Mouse (Mus musculus) brain, adult 2 months (tissue): Measurements from ENCODE around the gene Gba2.
"Not testable (repeated sequence)": the region's sequence is repeated elsewhere in the genome, so short reads cannot be mapped to it uniquely, and the experiment has no call there.

Source experiments
- DNase-seq: peaks from one replicate; pipeline ENCODE4 v3.0.0; 2011; ENCODE audit warnings: low read depth, low spot score

Gba2 gene

DNA sequence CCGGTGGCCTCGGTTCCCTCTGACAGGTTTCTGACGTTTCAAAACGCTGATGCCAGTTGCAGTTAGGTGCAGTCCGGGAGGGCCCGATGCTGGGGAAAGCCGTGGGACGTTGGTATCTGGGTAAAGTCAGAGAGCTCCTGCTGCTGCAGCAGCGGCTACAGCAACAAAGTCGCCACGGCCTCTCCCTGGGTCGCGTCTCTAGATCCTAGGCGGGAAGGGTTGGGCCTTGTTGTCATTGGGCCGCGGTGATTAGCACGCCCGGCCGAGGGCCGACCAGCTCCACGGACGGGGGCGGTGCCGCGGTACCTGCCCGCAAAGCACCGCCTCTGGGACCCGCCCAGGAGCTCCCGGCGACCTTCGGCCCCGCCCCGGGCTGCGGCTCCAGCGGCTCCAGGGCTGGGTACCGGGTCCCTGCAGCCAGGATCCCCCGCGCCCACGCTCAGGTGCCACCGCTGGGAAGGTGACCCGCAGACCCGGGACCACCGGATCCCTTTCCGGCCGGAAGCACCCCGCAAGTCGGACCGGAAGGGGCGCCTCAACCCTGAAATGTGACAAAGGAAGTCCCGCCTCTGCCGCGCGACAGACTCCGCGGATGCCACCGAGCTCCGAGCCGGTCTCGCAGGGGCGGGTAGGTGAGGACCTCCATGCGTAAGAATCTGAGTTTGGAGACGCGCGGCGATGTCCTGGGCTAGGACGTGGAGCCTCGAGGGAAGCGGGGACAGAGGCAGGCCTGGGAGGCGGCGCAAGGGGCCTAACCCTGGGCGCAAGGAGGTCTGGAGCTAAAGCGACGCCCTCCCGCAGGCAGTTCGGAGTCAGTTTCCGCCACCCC is at the start of gene Gba2, which contains the start of gene Rgp1:
Gene Gba2 (minus strand): TSS at position 498 of the 829 bp plus-strand sequence.
Gene Rgp1 (plus strand): TSS at position 340 of the 829 bp plus-strand sequence.
- peak; percentile 92 for DNase-seq

DNA sequence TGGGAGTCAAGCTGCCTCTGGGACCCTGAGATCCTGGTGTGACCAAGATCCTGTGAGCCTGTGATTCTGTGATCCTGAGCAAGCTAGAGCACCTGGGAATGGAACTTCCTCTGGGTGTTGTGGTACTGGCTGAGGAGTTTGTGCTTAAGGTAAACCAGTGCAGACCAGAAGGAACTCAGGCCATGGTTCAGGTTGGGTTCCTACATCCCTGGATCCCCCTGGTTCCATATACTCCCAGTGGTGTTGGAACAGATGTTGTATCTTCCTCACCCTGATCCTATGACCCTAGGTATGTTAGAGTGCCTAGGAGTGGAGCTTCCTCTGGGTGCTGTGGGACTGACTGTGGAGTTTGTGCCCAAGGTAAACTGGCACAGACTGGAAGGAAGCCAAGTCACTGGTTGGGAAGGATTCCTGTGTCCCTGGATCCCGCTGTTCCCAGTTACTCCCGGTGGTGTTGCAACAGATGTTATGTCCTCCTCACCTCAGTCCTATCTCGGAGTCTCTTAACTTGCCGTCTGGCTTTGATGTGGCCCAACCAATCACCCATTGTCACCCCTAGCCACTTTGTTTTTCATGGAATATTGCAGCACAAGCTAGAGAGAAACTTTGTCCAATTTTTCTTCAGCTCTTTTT is 41.6 kb upstream of the Gba2 start:
- DNase-seq, result no peak

DNA sequence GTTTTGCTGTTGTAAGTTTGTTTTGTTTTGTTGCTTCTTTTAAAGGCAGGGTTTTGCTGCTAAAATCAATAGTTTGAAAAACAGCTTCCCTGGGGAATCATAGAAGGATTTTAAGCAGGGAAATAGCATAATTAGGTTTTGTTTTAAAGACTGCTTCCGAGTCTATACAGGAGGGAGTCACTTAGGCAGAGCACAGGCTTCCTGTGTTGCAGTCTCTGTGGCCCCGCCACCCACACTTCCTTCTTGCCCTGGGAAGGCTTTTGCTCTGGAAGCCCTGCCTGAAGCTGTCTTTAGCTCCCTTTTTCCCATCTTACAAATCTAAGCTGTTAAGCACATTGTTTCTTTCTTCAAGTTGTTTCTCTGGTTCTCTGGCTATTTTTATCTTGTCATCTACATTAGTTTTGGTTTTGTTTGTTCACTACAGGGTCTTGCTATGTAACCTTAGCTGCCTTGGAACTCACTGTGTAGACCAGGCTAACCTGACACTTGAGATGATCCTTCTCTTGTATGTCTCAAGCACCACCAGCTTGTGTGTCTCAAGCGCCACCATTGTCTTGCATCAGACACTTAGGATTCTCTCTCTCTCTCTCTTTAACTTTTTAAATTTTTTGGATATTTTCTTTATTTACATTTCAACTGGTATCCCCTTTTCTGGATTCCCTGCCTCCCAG is 34.5 kb upstream of the Gba2 start:
- DNase-seq, result no peak

DNA sequence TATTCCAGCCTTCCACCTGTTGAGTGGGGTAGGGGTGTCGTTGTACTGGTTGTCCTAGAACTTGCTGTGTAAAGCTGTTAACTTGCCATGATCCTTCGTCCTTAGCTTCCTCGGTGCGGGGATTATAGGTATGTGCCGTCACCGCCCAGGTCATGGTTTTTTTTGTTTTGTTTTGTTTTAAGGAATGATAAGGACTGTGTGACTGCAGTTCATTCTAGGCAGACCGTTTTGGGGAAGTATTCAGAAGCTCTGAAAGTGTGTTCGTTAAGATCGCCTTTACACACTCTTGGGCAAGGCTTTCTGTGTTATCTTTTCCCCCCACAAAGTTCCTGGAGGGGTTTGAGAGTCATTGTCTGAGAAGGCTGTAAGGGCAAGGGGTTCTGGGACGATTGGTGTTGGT is 33.9 kb upstream of the Gba2 start:
- no peak for DNase-seq

DNA sequence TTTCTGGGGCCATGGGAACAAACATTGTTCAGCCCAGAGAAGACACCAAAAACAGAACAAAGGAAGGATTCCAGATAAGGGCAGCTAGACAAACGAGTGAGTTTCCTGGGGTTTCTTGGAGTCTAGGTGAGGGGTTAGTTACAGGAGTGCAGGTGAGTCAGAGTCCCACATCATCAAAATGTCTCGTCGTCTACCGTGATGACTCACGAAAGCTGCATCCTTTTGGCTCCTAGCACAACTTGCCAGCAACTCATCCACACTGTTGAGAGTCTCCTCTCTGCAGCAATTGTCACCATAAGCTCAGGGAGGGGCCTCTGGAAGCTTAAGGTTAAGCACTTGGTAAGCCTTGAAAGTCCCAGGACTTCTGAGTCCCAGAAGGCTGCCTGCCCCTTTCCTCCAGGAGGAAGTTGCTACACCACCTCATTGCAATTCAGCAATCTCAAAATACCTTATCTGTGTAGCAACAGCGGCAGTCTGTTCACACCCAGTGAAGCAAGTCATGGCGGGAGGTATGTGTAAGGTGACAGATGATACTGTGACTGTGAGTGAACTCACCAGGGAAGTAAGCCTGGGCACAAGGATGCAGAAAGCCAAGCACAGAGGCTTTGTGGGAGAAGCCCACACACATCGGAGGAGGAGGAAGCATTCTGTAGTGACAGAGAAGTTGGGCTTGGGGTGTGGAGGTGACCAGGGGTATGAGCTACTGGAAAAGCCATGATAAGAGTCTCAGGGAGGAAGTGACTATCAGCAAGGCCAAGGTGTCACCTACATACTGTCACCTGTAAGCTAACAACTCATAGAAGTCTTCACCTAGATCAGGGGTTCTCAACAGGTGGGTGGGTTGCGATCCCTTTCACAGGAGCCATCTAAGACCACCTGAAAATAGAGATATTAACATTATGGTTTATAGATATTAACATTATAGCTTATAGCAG is 26.3 kb upstream of the Gba2 start:
- peak; percentile 28 for DNase-seq

DNA sequence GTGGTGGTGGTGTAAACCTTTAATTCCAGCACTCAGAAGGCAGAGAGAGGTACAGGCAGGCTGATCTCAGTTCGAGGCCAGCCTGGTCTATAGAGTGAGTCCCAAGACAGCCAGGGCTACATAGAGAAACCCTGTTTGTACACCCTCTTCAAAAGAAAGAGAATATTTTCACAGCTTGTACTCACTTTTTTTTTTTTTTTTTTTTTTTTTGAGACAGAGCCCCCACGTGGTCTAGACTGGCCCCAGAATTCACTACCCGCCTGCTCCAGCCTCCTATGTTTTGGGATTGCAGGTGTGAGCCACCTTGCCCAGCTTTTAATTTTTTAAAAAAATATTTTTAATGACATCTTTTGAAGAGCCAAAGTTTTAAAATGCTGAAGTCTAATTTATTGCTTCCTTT is 25.4 kb upstream of the Gba2 start:
- DNase-seq, result no peak

DNA sequence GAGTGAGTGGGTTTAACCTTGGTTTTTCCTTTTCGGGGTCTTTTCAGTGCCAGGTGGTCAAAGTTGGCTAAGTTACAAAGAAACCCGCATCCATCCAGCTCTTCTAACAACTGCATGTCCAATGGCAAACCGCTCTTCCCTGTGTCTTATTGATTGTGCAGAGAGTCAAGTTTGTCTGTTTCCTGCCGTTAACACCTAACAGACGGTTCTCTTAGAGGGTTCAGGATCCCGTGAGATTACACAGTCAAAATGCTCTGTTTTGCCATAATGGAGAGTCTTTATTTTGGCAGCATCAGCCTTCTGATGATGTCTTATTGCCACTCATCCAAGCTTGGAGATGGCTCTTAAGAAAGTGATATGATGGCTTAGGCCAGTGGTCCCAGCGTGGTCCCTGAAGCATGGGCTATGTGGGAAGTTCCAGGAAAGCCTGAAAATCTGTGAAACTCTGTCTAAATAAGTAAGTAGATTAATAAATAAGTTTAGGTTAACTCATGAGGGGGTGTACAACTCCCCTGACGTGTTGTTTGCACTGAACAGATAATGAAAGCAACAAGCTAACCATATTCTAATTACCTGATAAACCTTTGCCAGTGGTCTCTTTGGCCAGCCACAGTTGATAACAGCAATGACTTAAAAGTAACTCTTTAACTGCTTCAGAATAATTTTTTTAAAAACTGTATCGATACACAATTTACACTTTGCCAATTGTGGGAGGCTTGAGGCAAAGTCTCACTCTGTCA is 21.7 kb upstream of the Gba2 start:
- no peak for DNase-seq

DNA sequence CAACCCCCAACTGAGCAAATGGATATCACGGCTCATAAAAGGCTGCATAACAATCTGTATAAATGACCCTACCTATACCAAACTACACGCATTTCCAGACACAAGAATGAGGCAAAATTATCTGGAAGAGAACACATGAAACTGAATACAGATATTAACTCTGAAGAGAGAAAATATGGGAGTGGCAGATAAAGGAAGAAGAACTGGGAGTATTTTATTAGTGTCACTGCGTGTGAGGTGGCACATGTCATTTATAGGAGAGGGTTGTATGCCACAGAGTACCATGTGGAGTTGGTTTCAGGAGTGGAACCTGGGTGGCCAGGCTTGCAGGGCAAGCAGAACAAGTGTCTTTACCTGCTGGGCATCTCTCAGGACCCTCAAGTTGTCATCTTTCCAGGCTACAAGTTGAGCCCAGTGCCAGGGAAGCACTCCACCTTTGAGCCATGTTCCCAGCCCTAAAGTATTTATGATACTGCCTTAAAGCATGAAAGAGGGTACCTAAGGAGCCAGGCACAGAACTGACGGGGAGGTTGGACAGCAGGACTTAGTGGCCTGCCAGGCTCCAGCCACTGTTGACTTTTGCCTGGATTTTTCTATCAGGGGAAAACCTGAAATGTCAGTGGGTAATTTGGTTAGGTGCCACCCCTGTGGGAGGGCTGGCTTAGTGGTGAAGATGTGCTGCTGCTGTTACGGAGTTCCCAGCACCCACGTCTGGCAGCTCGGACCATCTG is 20.1 kb upstream of the Gba2 start:
- DNase-seq, result no peak

DNA sequence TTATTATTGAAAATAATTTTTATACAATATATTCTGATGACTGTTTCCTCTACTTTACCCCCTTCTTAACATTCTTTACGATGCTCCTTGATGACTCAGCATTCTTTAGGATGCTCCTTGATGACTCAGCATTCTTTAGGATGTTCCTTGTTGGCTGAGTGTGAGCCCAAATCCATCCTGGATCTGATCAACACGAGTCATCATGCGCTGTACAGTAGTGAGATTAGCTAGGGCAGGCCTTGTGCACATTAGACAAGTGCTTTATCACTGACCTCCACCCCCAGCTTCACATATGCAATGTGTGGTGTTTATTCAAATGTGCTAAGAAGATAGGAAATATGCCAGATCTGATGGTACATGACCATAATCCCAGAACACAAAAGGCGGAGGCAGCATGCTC is 19.5 kb upstream of the Gba2 start:
- no peak for DNase-seq

DNA sequence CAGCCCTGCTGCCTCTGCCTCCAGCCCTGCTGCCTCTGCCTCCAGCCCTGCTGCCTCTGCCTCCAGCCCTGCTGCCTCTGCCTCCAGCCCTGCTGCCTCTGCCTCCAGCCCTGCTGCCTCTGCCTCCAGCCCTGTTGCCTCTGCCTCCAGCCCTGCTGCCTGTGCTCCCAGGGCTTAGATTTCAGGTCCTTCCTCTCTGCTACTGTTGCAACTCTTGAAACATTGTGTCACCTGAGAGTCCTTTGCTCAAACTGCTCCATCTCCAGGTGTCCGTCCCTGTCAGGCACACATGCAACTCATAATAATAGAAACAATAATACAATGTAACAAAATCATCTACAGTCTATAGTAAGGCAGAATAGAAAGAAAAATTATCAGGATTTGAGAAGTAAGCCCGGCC is 17.9 kb upstream of the Gba2 start:
- DNase-seq, result not testable (repeated sequence)

DNA sequence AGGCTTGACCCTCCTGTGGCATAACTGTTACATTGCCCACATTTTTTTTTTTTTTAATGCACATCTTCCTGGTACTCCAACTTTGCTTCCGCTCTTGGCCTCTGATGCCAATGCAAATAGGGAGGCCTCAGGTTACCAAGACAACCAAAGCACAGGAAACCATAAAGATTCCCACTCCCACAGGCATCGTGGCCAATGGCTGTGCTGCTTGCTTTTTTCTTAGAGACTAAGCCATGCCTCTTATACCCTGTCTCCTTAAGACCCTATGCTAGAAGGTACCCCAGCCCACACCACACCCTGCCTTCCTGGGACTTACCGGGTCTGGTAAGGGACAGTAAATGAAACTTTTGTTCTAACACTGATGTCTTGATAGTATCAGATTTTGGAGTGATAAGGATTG is 14.8 kb upstream of the Gba2 start:
- no peak for DNase-seq

DNA sequence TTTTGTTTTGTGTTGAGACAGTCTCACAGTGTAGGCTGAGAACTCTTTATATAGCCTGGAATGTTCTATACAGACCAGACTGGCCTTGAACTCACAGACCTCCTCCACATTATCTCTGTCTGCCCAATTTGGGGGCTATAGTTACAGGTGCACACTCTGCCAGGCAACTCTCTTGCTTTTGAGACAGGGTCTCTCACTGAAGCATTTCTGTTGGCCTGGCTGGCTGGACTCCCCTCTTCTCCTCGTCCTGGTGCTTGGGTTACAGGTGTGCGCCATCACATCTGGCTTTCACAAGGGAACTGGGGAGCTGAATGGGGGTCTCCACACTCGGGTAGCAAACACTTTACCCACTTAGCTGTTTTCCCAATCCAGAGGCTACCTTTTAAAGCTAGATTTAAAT is 13.3 kb upstream of the Gba2 start:
- DNase-seq, result no peak

DNA sequence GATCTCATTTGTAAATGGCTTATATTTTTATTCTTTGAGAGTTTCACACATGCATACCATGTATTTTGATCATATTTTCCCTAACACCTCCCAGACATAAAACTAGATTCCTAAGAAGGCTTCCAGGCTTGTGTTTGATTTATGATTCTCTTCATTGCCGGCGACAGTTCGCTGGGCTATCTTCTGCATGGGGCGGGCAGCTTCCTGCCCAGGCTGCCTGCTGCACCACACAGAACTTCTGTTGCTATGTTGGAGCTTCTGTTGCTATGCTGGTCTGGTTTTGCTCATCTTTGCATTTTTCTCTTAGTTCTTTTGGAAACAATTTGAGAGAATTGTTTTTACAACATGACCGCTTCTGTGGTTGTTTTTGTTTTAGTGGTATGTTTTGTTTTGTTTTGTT is 12.9 kb upstream of the Gba2 start:
- peak; percentile 41 for DNase-seq

DNA sequence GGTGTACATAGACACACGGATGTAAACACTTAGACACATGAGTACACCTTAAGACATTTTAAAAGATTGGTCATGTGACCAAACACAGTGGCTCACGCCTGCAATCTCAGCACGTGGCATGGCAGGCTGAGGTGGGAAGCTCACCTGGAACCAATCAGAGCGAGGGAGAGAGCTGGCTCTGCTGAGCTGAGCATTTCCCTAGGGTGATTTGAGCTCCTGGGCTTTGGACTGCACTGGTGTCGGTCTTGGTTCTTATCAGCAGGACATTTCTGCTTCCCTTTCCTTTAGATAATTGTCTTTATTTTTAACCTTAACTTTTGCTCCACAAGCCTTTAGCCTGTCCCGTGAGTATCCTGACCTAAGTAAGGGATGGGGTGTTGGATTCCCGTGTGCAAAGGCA is 9.0 kb upstream of the Gba2 start:
- no peak for DNase-seq

DNA sequence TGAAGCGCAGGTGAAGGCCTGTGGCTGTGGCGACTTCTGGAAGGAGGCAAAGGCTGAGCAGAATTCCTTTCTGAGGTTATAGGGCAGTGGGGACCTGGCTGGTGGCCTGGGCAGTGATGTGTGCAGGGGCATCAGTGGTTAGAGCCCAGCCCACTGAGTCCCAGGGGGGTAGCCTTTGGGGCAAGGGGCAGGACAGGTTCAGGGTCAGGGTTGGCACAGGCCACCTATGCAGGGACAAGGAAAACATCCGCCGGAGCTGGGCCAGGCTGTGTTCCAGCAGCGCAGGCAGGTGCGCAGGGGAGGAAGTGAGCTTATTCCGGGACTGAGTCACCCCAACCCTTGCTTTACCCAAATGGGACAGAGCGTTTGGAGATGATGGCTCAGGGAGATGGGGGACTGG is 7.7 kb upstream of the Gba2 start:
- DNase-seq, result no peak

DNA sequence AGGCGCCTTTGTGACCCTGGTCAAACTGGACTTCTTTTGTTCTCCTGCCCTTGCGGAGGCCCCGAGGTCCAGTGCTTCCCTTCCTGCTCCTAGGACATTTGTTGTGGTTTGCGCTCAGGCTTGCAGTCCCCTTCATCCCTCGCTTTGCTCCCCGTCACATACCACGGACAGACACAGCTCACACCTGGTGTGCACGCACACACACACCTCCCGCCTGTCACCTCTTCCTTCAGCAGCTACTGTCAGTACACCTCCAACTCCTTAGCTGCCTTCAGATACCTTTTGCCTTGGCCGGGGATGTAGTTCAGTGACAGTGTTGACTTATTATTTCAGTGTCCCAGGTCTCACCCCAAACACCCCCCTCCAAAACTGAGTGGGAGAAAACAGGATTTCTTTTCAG is 7.0 kb upstream of the Gba2 start:
- no peak for DNase-seq

DNA sequence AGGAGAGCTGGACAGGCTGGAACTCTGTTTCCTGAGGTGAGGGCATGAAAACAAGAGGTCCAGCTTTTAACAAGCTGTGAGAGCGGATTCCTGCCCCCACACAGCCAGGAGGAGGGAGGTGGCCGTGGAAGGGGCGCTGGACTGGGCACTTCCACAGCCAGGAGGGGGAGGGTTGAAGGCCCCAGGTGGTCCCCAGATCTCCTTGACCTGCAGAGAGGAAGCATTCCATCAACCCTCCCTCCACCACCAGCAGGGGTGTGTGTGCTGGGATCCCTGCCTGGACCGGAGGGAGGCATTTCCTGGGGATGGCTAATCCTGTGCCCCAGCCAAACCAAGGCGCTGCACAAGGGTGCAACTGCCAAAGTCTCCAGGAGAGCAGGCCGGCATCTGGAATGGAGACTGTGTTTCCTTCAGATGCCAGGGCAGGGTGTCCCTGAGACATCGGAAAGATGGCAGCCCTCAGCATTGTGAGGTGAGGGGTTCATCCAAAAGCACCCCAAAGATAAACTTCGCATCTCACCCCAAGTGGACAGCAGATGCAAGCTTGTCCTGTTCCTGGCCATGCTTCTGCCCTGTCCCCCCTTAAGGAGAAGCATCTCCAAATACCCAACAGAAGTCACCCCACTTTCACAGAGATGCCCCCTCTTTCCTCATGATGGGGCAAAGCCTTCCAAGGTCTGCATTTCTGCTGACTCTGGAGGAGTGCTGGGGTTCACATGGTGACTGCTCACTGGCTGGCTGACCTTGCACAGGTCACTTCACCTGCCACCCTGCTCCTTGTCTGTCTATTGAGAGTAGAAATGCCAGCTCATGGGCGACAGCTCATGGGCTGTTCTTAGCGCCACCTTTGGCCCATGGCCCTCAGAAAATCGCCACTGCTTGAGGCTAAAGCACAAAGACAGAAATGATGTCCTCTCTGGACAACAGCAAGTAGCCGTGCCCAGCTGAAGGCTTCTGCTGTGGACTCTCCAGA is 6.1 kb upstream of the Gba2 start, which contains the start of gene Msmp:
Gene Msmp (minus strand): TSS at position 51 of the 973 bp plus-strand sequence.
- no peak for DNase-seq

DNA sequence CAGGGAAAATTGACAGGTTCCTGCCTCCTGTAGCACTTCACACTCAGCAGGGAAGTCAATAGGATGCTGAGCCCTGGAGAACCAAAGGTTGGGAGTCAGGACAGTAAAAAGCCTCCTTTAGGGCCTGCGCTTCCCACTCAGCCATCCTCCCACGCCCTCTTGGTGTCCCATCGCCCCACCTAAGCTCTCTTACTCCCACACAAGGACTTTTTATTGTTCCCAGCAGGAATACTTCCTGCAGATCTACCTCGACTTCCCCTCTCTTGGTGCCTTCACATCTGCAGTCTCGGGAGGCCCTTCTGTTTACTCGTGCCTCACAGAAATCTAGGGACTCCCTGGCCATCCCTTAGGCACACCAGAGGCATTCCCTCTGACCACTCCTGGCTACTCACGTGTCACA is 4.7 kb upstream of the Gba2 start:
- no peak for DNase-seq

DNA sequence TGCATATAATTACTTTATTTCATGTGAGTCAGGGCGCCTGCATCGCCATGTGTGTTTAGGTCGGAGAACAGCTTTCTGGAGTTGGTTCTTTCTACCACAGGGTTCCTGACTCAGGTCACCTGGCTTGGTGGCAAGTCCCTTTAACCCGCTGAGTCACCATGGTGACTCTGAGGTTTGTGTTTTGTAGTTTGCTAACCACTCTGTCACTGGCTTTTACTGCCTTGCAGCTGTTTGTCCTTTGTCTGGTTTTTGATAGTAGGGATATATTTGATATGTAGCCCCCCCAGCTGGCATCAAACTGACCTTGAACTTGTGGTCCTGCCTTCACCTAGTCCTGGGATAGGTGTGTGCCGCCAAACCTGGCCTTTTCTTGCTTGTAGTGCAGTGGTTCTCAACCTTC is 3.6 kb upstream of the Gba2 start:
- DNase-seq, result no peak
